Mouse (Mus musculus) heart, embryonic 16.5 days (tissue): ENCODE results near the gene Car8. TPM values are rescaled to one million over a fixed set of nuclear protein-coding genes. Genes with fewer than 3 reads are reported as not detected.

ENCODE experiments used
- ATAC-seq: fragments of 200-750 bp; cut with Nextera tagmentation; replicated peaks from 2 replicates; pipeline ENCODE4 v1.8.0; 2017; ENCODE audit warnings: moderate number of reproducible peaks; ENCODE audit not compliant: insufficient read depth, low FRiP score; ENCODE audit errors: extremely low read depth
- H3K27ac ChIP-seq: fragments of 300-500 bp; sonication (generic); 2 replicates; pipeline ENCODE4 v1.5.1; 2014; ENCODE audit warnings: mild to moderate bottlenecking, low read length, control low read depth, moderate library complexity
- H3K27me3 ChIP-seq: fragments of 300-500 bp; sonication (generic); 2 replicates; pipeline ENCODE4 v1.6.1; 2014; ENCODE audit warnings: low read length, mixed read lengths; ENCODE audit not compliant: control insufficient read depth, insufficient read depth
- H3K36me3 ChIP-seq: fragments of 300-500 bp; sonication (generic); 2 replicates; pipeline ENCODE4 v1.6.1; 2014; ENCODE audit not compliant: control insufficient read depth, insufficient read depth
- H3K4me1 ChIP-seq: fragments of 300-500 bp; sonication (generic); 2 replicates; pipeline ENCODE4 v1.6.1; 2014; ENCODE audit warnings: low read length, mixed read lengths; ENCODE audit not compliant: control insufficient read depth, insufficient read depth
- H3K4me2 ChIP-seq: fragments of 300-500 bp; sonication (generic); 2 replicates; pipeline ENCODE4 v1.6.1; 2014; ENCODE audit warnings: low read depth, mild to moderate bottlenecking, control low read depth, low read length
- H3K4me3 ChIP-seq: fragments of 300-500 bp; sonication (generic); 2 replicates; pipeline ENCODE4 v1.5.1; 2014; ENCODE audit warnings: mild to moderate bottlenecking, control low read depth, low read length
- H3K9ac ChIP-seq: fragments of 300-500 bp; sonication (generic); 2 replicates; pipeline ENCODE4 v1.6.1; 2014; ENCODE audit warnings: low read length, control low read depth
- H3K9me3 ChIP-seq: fragments of 300-500 bp; sonication (generic); replicated peaks from 2 replicates; pipeline ENCODE4 v1.6.1; 2016; ENCODE audit warnings: low read length; ENCODE audit not compliant: control insufficient read depth
- WGBS: fragments of 180-500 bp; shearing (Covaris S2); extraction: QIAGEN DNeasy Blood & Tissue Kit; methylation state at CpG from one replicate; pipeline ENCODE4 v1.1.7; 2014; 5-methylcytosine and 5-hydroxymethylcytosine counted together
- polyA plus RNA-seq: library from polyadenylated mRNA; unstranded; fragments of >200 nt; fragmentation: Nextera tagmentation; extraction: Ambion mirVana; gene quantifications from 2 replicates; pipeline ENCODE4 v1.2.1, GENCODE M21; 2015

The Car8 gene
- polyA plus RNA-seq, 1 experiment from 2014 or later, result 12.9 TPM

GRCm38 (mm10) chr4:8232393-8233111, 6.3 kb downstream of the Car8 start:
- H3K9me3 ChIP-seq, result no peaks in the 10 kb centered on the region
- 0 out of 2 replicates have a peak, but pooled peaks cover 4% of the 10 kb centered on the region for H3K4me1 ChIP-seq
- H3K27me3 ChIP-seq, result no peaks in the 10 kb centered on the region
- 37% methylated on average over 12 of the region's 12 CpGs for WGBS
- no peak overlapping the region for H3K9ac ChIP-seq
- ATAC-seq, result peak; percentile 63
- H3K4me3 ChIP-seq, result no peak overlapping the region
- no peaks in the 10 kb centered on the region for H3K36me3 ChIP-seq
- H3K4me2 ChIP-seq, result no peak overlapping the region
- no peak overlapping the region for H3K27ac ChIP-seq

GRCm38 (mm10) chr4:8231291-8231871, 7.5 kb downstream of the Car8 start:
- no peaks in the 10 kb centered on the region for H3K36me3 ChIP-seq
- 71% methylated on average over 5 of the region's 5 CpGs for WGBS
- H3K4me1 ChIP-seq, result 0 out of 2 replicates have a peak, but pooled peaks cover 4% of the 10 kb centered on the region
- H3K4me2 ChIP-seq, result no peak overlapping the region
- ATAC-seq, result no peak
- no peak overlapping the region for H3K27ac ChIP-seq
- no peaks in the 10 kb centered on the region for H3K9me3 ChIP-seq
- H3K27me3 ChIP-seq, result no peaks in the 10 kb centered on the region
- H3K9ac ChIP-seq, result no peak overlapping the region
- no peak overlapping the region for H3K4me3 ChIP-seq

DNA sequence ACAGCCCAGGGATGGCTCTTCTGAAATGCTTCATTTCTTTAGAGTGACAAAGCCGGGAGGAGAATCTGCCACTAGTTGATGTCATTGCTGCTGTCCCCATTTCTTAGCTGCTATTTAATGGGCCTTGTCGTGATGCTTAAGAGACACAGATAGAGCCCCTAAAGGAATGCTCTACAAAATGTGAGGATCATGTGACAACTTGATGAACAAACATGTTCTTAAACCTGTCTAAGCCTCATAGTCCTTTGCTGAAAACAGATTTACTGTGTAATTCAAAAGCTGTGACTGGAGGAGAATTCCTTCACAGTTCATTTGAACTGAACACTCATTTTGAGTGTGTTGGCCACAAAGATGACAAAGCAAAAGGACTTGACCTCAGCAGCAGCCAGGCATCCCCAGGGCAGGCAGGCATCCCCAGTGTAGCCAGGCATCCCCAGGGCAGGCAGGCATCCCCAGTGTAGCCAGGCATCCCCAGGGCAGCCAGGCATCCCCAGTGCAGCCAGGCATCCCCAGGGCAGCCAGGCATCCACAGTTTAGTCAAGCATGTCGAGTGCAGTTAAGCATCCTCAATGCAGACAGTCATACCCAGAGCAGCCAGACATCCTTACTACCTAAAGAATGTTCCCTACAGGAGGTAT, 9.1 kb downstream of the Car8 start:
- no peak overlapping the region for H3K4me3 ChIP-seq
- no peak for ATAC-seq
- WGBS, result 63% methylated on average over 3 of the region's 3 CpGs

DNA sequence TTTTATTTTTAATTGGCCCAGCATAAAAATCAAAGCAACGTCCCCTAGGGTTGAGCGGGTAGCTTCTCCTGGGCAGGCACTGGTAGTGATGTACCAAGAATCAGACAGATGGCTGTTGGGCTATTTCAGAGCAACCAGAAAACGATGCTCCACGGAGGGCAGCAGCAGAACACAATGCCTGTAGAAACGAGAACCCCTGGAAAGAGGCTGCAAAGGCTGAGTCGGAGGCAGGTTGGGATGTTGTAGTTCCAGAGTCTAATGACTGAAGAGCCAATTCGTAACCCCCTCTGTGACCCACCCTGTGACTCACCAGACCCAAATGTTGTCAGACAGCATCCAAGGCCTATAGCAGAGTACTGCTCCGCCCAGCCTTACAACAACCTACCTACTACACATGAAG, 19.9 kb downstream of the Car8 start:
- 90% methylated on average over 8 of the region's 8 CpGs for WGBS
- Histone ChIP-seq H3K27me3 (no peaks in the 10 kb centered on the region), H3K9me3 (no peaks in the 10 kb centered on the region), H3K4me1 (peaks cover 2% of the 10 kb centered on the region; the same call in 1 of the 2 replicates), H3K4me2 (no peak overlapping the region), H3K27ac (no peak overlapping the region), H3K4me3 (no peak overlapping the region), H3K9ac (no peak overlapping the region), H3K36me3 (no peaks in the 10 kb centered on the region)
- no peak for ATAC-seq

More for the DNA sequence above, 9.1 kb downstream of the Car8 start:
- Histone ChIP-seq H3K4me1 (0 out of 2 replicates have a peak, but pooled peaks cover 4% of the 10 kb centered on the region), H3K27me3 (no peaks in the 10 kb centered on the region), H3K9ac (no peak overlapping the region), H3K36me3 (no peaks in the 10 kb centered on the region), H3K9me3 (no peaks in the 10 kb centered on the region), H3K27ac (no peak overlapping the region), H3K4me2 (no peak overlapping the region)

DNA sequence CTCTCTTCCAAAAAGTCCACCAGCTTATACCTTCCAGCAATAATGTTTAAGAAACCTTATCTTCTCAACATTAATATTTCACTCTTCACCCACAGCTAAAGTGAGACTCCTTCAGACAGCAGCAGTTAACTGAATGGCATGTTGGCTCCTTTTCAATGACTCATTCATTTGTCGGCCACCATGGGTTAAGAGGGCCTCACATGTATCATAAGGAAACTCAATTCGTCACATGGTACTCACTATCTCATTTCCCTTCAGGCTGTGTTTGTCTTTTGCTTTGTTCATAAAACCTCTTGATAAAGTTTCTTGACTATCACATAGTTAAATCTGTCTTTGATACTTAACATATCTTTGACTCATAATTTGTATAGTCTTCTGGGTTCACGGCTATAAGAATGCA, 20.8 kb downstream of the Car8 start:
- Histone ChIP-seq H3K27me3 (no peaks in the 10 kb centered on the region), H3K36me3 (no peaks in the 10 kb centered on the region)
- 22% methylated on average over 3 of the region's 3 CpGs for WGBS

DNA sequence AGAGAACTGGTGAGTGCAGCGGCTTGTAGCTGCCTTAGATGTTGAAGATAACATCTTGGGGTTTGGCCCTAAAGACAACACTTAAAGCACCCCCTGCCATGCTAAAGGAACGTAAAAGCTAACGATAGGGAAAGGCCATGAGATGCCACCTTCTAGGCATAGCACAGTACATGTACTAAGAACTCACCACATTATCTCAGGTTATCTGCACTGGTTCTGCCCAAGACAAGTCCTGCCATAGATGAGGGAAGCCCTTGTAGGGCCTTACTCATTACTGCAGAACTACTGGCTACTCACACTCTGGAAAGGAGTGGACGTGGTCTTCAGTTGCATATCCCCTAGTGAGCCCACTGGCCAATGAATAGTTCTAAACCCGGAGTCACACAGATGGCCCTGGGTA, 21.6 kb downstream of the Car8 start:
- Histone ChIP-seq H3K27me3 (no peaks in the 10 kb centered on the region), H3K4me1 (peaks cover 2% of the 10 kb centered on the region; the same call in 1 of the 2 replicates), H3K4me2 (no peak overlapping the region), H3K4me3 (no peak overlapping the region), H3K27ac (no peak overlapping the region), H3K9me3 (no peaks in the 10 kb centered on the region), H3K36me3 (no peaks in the 10 kb centered on the region), H3K9ac (no peak overlapping the region)
- ATAC-seq, result no peak
- 73% methylated on average over 5 of the region's 5 CpGs for WGBS

More for the DNA sequence above, 20.8 kb downstream of the Car8 start:
- no peaks in the 10 kb centered on the region for H3K9me3 ChIP-seq
- H3K27ac ChIP-seq, result no peak overlapping the region
- H3K4me1 ChIP-seq, result peaks cover 2% of the 10 kb centered on the region; the same call in 1 of the 2 replicates
- no peak overlapping the region for H3K4me2 ChIP-seq
- ATAC-seq, result peak; percentile 37; the same call in 1 of the 2 replicates
- no peak overlapping the region for H3K9ac ChIP-seq
- no peak overlapping the region for H3K4me3 ChIP-seq

- Histone ChIP-seq H3K4me1 (peaks cover 2% of the 10 kb centered on the region; the same call in 1 of the 2 replicates), H3K4me2 (no peak overlapping the region), H3K27me3 (no peaks in the 10 kb centered on the region), H3K4me3 (no peak overlapping the region), H3K9ac (no peak overlapping the region), H3K9me3 (no peaks in the 10 kb centered on the region), H3K36me3 (no peaks in the 10 kb centered on the region), H3K27ac (no peak overlapping the region)
- no peak for ATAC-seq
- WGBS, result 28% methylated on average over 6 of the region's 6 CpGs
These were observed 22.3 kb downstream of the Car8 start for GRCm38 (mm10) chr4:8216551-8216950.

DNA sequence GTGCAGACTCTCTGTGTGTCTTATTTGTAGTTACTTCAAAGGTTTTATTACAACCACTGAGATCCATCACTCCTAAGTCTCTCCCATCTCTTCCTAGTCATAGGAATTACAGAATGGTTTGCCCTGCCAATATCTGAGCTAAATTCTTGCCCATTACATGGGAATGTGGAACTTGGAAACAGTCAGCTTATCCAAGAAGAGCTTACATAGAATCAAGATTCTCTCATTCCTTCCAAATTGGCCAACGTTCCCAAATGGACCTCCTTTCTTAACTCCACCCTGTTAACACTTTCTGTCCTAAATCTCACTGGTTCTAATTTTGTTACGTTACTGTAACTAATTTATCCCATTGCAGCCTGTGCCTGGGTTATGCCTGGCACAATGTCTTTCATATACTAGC, 25.2 kb downstream of the Car8 start:
- ATAC-seq, result no peak
- Histone ChIP-seq H3K27ac (no peak overlapping the region), H3K4me1 (peaks cover 2% of the 10 kb centered on the region; the same call in 1 of the 2 replicates), H3K4me2 (no peak overlapping the region), H3K4me3 (no peak overlapping the region), H3K36me3 (no peaks in the 10 kb centered on the region), H3K9me3 (no peaks in the 10 kb centered on the region), H3K9ac (no peak overlapping the region), H3K27me3 (no peaks in the 10 kb centered on the region)
- WGBS, result 70% methylated on average over 2 of the region's 2 CpGs
